Mouse (Mus musculus): ENCODE results near the gene Dhrs7.
"Not testable (repeated sequence)": the region's sequence is repeated elsewhere in the genome, so short reads cannot be mapped to it uniquely, and the experiment has no call there.

The Dhrs7 gene

GRCm38 (mm10) chr12:72664735-72665337, at the start of gene Dhrs7:
Gene Dhrs7, minus strand, starts transcription at chr12:72664909.
- DNase-seq (ENCODE audit: low read depth), result peak; percentile 87

DNA sequence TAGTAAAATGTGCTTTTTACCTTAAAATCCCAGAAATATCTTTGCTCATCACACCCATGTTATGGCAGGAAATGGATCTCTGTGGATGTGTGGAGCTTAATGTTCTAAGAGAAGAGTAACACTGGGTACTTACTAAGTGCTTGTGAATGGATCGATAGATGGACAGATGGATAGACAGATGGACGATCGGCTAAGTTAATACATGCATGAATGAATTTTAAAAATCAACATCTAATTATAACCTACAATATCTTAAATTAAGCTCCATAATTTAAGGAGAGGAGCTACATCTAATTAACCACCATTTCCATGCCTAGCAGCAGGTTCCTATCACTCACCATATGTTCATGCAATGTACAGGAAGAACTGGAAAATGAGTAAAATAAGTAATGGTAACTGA, 45.3 kb upstream of the Dhrs7 start:
- no peak for DNase-seq (ENCODE audit: low read depth)

GRCm38 (mm10) chr12:72704068-72704467, 39.4 kb upstream of the Dhrs7 start:
- no peak for DNase-seq (ENCODE audit: low read depth)

DNA sequence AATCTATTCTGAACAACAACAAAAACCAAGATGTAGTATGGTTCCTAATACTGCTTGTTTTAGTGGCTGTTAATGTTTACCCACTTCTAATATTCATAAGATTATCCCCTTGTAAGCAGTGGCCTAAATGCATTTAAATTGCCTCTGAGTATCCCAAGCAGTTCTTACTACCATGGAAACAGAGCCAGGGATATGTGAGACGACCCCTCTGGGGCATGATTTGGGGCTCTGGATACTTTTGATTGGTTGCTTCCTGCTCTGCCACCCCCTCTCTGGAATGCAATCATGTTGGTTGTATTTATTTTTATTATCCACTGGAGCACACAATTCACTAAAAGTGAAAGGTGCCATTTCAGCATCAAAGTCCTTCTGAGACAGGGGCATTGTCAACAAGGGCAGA, 35.3 kb upstream of the Dhrs7 start:
- no peak for DNase-seq (ENCODE audit: low read depth)

GRCm38 (mm10) chr12:72694901-72695463, 30.3 kb upstream of the Dhrs7 start:
- no peak for DNase-seq (ENCODE audit: low read depth)

DNA sequence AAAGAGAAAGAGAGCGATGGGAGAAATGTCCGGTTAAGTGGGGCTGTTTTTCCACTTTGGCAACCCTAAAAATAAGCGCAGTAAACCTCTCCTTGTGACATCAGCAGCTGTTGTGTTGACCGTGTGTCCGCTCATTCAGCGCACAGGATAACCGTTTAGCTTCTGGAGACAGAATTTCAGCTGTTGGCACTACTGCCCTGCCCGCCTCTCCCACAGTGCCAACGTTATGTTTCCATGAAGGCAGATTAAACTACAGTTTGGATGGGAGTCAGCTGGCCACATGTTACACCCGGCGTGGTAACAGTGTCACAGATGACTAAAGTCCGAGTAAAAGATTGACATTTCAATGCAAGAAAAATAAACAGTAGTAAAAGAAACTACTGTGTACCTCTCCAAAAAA, 29.7 kb upstream of the Dhrs7 start:
- DNase-seq (ENCODE audit: low read depth), result no peak

GRCm38 (mm10) chr12:72693895-72694294, 29.2 kb upstream of the Dhrs7 start:
- peak; percentile 69 for DNase-seq (ENCODE audit: low read depth)

DNA sequence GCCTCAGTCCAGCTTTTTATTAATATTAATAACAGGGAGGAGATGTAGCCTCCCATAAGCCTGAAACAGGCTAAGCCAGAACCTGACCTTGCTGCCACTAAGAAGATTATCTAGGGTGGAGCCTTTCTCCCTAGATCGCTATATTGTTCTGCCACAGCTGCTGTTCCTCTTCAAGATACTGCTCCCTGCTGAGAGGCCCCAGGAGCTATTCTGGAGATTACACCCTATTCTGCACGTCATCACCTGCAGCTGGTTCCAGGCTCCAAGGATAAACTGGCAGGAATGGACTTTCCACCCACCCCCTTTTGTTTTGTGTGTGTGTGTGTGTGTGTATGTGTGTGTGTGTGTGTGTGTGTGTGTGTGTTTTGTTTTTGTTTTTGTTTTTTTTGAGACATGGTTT, 23.6 kb upstream of the Dhrs7 start:
- not testable (repeated sequence) for DNase-seq (ENCODE audit: low read depth)

- not testable (repeated sequence) for DNase-seq (ENCODE audit: low read depth)
These were observed 23.0 kb upstream of the Dhrs7 start for GRCm38 (mm10) chr12:72687741-72688140.

DNA sequence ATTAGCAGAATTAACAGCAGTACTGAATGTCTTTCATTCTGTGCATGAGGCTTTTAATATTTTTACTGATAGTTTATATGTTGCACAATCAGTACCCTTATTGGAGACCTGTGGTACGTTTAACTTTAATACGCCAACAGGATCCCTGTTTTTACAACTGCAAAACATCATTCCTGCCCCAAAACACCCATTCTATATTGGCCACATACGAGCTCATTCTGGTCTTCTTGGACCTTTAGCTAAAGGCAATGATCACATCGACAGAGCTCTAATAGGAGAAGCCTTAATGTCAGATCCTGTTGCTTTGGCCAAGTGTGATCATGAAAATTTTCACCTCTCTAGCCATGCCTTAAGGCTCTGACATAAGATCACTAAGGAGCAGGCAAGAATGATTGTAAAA, 21.9 kb upstream of the Dhrs7 start:
- not testable (repeated sequence) for DNase-seq (ENCODE audit: low read depth)

DNA sequence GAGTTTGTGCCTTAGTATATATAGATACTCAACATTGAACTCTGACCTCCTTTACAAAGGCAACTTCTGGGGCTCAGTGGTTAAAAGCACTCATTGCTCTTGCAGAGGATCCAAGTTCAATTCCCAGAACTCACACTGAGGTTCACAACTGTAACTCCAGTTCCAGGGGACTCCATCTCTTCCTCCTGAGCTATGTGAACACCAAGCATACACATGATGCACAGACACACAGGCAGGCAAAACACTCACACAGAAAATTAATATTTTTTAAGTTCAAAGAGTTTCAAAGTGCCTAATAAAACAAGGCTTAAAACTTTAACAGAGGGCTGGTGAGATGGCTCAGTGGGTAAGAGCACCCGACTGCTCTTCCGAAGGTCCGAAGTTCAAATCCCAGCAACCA, 18.9 kb upstream of the Dhrs7 start:
- no peak for DNase-seq (ENCODE audit: low read depth)

DNA sequence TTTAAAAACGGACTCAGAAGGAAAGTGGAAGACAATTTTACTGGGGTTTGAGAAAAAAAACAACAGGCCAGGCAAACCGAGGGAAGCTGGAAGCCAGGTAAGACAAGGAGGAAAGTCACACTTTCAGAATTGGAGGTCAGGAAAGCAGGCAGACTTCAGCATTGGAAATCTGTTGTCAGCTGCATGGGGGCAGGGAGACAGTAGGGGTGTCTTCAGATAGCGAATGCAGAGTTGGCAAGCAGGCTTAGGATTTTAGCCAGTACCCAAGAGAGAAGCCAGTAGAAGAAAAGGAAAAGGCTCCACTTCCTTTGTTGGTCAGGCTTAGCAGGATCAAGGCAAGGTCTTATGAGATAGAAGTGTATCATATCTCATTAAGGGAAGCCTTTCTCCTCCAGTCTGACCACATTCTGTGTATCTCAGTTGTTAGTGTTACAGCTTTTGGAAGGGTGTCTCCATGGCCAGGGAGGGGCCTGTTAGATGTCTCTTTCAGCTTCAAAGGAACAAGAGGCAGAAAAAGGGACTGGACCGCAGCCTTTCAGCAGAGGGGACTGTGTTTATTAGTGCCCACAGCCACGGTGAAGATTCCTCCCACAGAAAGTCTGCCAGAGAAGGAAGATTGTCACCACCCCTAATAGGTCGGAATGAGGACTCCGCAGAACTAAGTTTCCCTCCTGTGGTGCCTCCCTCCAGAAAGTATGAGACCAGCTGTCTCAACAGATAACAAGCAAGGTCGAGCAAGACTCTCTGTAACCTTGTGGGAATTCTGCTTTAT, 18.0 kb upstream of the Dhrs7 start:
- DNase-seq (ENCODE audit: low read depth), result no peak

DNA sequence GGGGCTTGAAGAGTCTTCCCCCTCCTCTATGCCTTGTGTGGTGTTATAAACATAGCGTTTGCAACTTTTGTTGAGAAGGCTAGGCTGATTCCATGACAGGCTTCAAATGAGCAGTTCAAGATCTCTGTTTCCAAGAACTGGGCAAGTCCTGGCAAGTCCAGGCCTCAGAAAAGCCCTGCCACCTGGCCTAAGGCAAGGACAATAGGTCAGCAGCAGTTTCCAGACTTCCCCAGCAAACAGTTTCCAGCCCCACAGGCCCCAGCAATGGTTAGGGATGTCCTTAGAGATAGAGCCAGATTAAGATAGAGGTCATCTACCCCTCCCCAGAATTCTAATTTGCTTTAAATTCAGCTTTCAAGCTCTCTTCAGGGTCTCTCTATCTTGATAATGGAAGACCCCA, 17.2 kb upstream of the Dhrs7 start:
- DNase-seq (ENCODE audit: low read depth), result no peak

- DNase-seq (ENCODE audit: low read depth), result no peak
These were observed 14.9 kb upstream of the Dhrs7 start for GRCm38 (mm10) chr12:72679635-72680034.

- no peak for DNase-seq (ENCODE audit: low read depth)
These were observed 10.1 kb upstream of the Dhrs7 start for GRCm38 (mm10) chr12:72674820-72675219.

- no peak for DNase-seq (ENCODE audit: low read depth)
These were observed 9.5 kb upstream of the Dhrs7 start for GRCm38 (mm10) chr12:72674079-72674797.

DNA sequence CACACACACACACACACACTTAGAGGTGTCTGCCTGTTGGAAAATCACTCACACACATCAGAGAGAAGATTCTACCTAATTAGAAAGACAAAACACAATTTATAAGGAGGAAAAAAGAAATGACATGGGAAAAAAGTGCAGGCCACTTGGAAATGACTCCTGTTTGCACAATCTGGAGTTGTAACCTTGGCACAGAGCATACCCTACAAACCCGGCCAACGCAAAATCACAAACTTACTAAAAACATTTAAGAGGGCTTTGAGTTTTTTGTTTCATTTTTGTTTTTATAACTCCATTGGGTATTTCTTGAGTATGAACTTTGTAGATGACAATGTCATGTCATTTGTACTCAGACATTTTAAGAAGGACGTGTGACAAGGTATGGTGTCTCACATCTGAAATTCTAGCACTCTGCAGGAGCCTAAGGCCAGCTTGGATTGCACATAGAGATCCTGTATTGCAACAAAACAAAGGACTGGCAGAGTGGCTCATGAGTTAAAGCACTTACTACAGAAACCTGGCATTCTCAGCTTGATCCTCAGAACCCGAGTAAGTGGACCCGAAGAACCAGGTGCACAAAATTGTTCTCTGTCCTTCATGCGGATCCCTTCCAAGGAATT, 6.9 kb upstream of the Dhrs7 start:
- DNase-seq (ENCODE audit: low read depth), result no peak

DNA sequence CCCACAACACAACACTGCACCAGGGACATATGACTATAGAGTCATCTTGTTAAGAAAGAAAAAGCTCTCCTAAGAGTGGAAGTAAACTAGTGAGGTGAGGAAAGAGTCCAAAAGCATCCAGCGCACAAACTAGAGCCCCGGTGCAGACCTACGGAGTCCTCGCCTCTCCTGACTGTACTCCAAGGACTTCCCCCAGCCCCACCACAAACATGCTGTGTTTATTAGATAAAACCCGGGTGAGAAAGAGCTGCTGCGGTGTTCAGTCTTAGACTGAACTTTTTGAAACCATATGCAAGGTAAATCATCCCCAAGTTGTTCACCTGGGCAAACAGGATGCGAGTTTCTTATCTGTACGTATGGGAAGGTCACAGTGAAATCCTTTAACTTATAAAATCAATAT, 6.2 kb upstream of the Dhrs7 start:
- DNase-seq (ENCODE audit: low read depth), result no peak

- no peak for DNase-seq (ENCODE audit: low read depth)
These were observed 3.3 kb upstream of the Dhrs7 start for GRCm38 (mm10) chr12:72667868-72668469.

- no peak for DNase-seq (ENCODE audit: low read depth)
These were observed 1.3 kb upstream of the Dhrs7 start for GRCm38 (mm10) chr12:72666015-72666414.

- DNase-seq (ENCODE audit: low read depth), result peak; percentile 63
These were observed 532 bp downstream of the Dhrs7 start for GRCm38 (mm10) chr12:72664020-72664734.
